9 mouse cellular contexts compared by ENCODE assay signal in the genomic region with DNA sequence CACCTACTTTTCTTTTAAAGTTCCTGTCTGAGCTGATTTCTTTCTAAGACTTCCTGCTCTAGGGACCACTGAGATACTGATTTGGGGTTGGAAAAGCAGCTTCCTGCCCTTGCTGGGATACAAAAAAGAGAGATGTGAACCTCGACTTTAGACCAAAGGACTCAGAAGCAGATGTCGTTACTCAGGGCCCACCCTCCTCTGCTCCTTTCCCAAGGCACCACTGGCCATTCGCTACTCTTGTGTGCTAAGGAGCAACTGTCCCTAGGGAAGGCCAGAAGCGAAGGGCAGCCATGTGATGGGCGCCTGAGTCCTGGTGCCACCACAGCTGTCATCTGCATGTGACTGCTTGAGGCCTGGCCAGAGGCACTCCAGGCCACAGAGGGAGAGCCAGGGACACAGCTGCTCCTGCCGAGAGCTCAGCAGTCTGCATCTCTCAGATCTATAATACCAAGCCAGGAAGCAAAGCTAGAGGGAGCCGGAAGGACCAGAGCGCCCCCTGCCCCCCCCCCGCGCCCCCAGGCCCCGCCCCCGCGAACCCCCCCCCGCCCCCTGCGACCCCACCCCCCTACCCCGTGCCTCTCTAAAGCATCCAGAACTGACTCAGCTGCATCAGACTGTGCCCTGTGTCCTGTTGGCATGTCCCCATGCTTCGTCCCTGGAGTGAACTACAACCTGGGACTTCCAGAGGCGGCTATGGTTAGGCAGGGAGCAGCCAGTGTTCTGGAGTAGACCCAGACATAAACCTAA. TPM values are rescaled to one million over a fixed set of nuclear protein-coding genes. Genes with fewer than 3 reads are reported as not detected.
DNase-seq lines count a peak whose midpoint lies in the region; ATAC-seq lines count a peak whose summit lies in the region.
"Had no signal": no experiment of that assay in that cellular context is flagged by ENCODE, and none has a peak within 500 bp of the region (broad histone marks: within the 10 kb centered on the region; RNA-seq: fewer than 3 reads in every experiment).

No protein-coding gene starts in this region.

- peaks cover 45% of the 10 kb centered on the region for H3K4me1 ChIP-seq in hindbrain, embryonic 13.5 days (replicated peaks)

- H3K36me3 ChIP-seq in hindbrain, embryonic 13.5 days, result no peaks in the 10 kb centered on the region

- ATAC-seq in cerebellum, adult (ENCODE audit: insufficient number of reproducible peaks, low FRiP score, low TSS enrichment), result no peak
- peak; percentile 59 for ATAC-seq in hindbrain, embryonic 13.5 days (ENCODE audit: low FRiP score)
- no peak for ATAC-seq in erythroblast, adult 5-6 weeks (replicated peaks; ENCODE audit: low FRiP score, poor library complexity, severe bottlenecking)

- peak overlapping the region; percentile 49; the same call in 1 of the 2 replicates for H3K9ac ChIP-seq in hindbrain, embryonic 13.5 days

- no peak overlapping the region for H3K4me3 ChIP-seq in hindbrain, embryonic 13.5 days

- 0 out of 2 replicates have a peak, but pooled peaks cover 4% of the 10 kb centered on the region for H3K27me3 ChIP-seq in hindbrain, embryonic 13.5 days

- no peak overlapping the region for H3K4me2 ChIP-seq in hindbrain, embryonic 13.5 days

- DNase-seq in cerebellum, adult 11 months, result peak; percentile 13
- DNase-seq in cerebellum, adult 11-12 months, result peak; percentile 31
- peak; percentile 81 for DNase-seq in gastrocnemius, adult 18-20 months (ENCODE audit: low spot score)
- peak; percentile 54 for DNase-seq in neural tube, embryonic 10.5 days (ENCODE audit: extremely low spot score, low spot score)
- DNase-seq in ovary, postnatal 14 days (ENCODE audit: low spot score), result no peak

- H3K27ac ChIP-seq in hindbrain, embryonic 13.5 days, result peak overlapping the region; percentile 87

- 6% methylated on average over 13 of the region's 18 CpGs for WGBS in hindbrain, embryonic 13.5 days

- no peaks in the 10 kb centered on the region for H3K9me3 ChIP-seq in hindbrain, embryonic 13.5 days

RNA-seq across cellular contexts. Expression of a gene that starts 40.9 kb away (rescaled TPM):
- not detected for total RNA-seq in gastrocnemius, adult 18-20 months (2021)
- polyA plus RNA-seq in hindbrain, embryonic 13.5 days (2015; fragmentation: Nextera tagmentation; extraction: Ambion mirVana), result 1.3 and 1.7 TPM in 2 replicates
- total RNA-seq in erythroblast, adult 5-6 weeks (2015; ENCODE audit: low replicate concordance), result not detected in 2 replicates
- total RNA-seq in erythroblast, adult 5-6 weeks (2017; ENCODE audit: low replicate concordance), result not detected in 2 replicates
- polyA plus RNA-seq: stomach, embryonic 14.5 days had no signal

RNA-seq across cellular contexts. Expression of a gene that starts 48.8 kb away (rescaled TPM):
- 100 to 1,000 TPM; 147 to 169 TPM for total RNA-seq in gastrocnemius, adult 18-20 months (2021)
- 71.1 TPM in 2 replicates for polyA plus RNA-seq in hindbrain, embryonic 13.5 days (2015; fragmentation: Nextera tagmentation; extraction: Ambion mirVana)
- 16.9 and 19.2 TPM in 2 replicates for total RNA-seq in erythroblast, adult 5-6 weeks (2015; ENCODE audit: low replicate concordance)
- 10.1 and 51.3 TPM in 2 replicates for total RNA-seq in erythroblast, adult 5-6 weeks (2017; ENCODE audit: low replicate concordance)
